Mouse (Mus musculus): ENCODE data around the gene Nuak1. TPM values are rescaled to one million over a fixed set of nuclear protein-coding genes. Genes with fewer than 3 reads are reported as not detected.
A peak's percentile ranks its signal among the peaks of the same experiment; 100 is the strongest.

Nuak1 gene
- total and polyA plus RNA-seq, 3 experiments, result 1.2 to 3.4 (median 1.6) TPM

GRCm38 (mm10) chr10:84439228-84439596 lies 1.2 kb downstream of the Nuak1 start:
- Histone ChIP-seq H3K79me2 (replicated peaks; ENCODE audit: control insufficient read depth, extremely low read depth, insufficient read depth, poor library complexity, severe bottlenecking) (no peaks in the 10 kb centered on the region), H3K27me3 (replicated peaks) (no peaks in the 10 kb centered on the region), H3K27ac (ENCODE audit: insufficient read depth, low read depth) (no peak overlapping the region), H3K9ac (ENCODE audit: insufficient read depth, low read depth) (no peak overlapping the region), H3K4me1 (ENCODE audit: control insufficient read depth in 1 of 2, insufficient read depth in 2 of 2) (peaks cover 9 to 58% of the 10 kb centered on the region in 2 experiments; a peak in 3 of 4 replicates), H3K36me3 (replicated peaks in 1 of 2; ENCODE audit: control insufficient read depth in 1 of 2, insufficient read depth in 1 of 2, low read length in 1 of 2) (peaks cover 0 to 15% of the 10 kb centered on the region in 2 experiments), H3K4me3 (replicated peaks in 1 of 3; ENCODE audit: low read depth in 2 of 3, low read length in 2 of 3, poor library complexity in 1 of 3) (peak overlapping the region in 2 of 3 experiments; percentile 58 to 83), H3K4me2 (ENCODE audit: insufficient read depth, low read depth, poor library complexity, severe bottlenecking) (peak overlapping the region; percentile 85), H3K9me3 (replicated peaks; ENCODE audit: low read length) (no peaks in the 10 kb centered on the region)
- dilution Hi-C loops (cut with MboI; ENCODE audit: extremely low pct_ligation_motif_present, extremely low pct_unique_long_range_greater_than_20kb, low sequenced_read_pairs) (no loop called here), in situ Hi-C loops (cut with MboI; ENCODE audit: low pct_ligation_motif_present, low pct_unique_long_range_greater_than_20kb, low sequenced_read_pairs) (no loop called here)
- no peak for DNase-seq (ENCODE audit: extremely low read depth)
- TF ChIP-seq RCOR1 (conservative IDR thresholded peaks at IDR 0.05; ENCODE audit: low read depth, low read length) (no peak), MEF2A (IDR thresholded peaks at IDR 0.05; ENCODE audit: borderline replicate concordance, low read depth, low read length) (no peak), ETS1 (conservative IDR thresholded peaks at IDR 0.05; ENCODE audit: low read depth, low read length) (no peak), UBTF (IDR thresholded peaks at IDR 0.05; ENCODE audit: low read depth, low read length) (no peak), JUN (IDR thresholded peaks at IDR 0.05; ENCODE audit: insufficient read depth, low read depth, low read length) (no peak), TBP (conservative IDR thresholded peaks at IDR 0.05; ENCODE audit: low read depth, low read length) (no peak), MAFK (IDR thresholded peaks at IDR 0.05; ENCODE audit: insufficient replicate concordance, low read length) (no peak), POLR2AphosphoS2 (IDR thresholded peaks at IDR 0.05; ENCODE audit: low read depth, low read length) (no peak), ZMIZ1 (IDR thresholded peaks at IDR 0.05; ENCODE audit: low read depth, low read length) (no peak), TCF12 (IDR thresholded peaks at IDR 0.05; ENCODE audit: low read depth, low read length) (no peak), NELFE (IDR thresholded peaks at IDR 0.05; ENCODE audit: low read depth, low read length) (no peak), IRF4 (IDR thresholded peaks at IDR 0.05; ENCODE audit: low read depth, low read length) (no peak), JUND (conservative IDR thresholded peaks at IDR 0.05; ENCODE audit: low read depth, low read length) (no peak), MAZ (IDR thresholded peaks at IDR 0.05; ENCODE audit: low read depth, low read length) (no peak), CTCF (conservative IDR thresholded peaks at IDR 0.05 in 1 of 2, IDR thresholded peaks at IDR 0.05 in 1 of 2; ENCODE audit: low read depth in 2 of 2, low read length in 2 of 2) (no peak), EP300 (IDR thresholded peaks at IDR 0.05; ENCODE audit: low read length) (no peak), MXI1 (IDR thresholded peaks at IDR 0.05; ENCODE audit: low read depth, low read length) (no peak), ZKSCAN1 (IDR thresholded peaks at IDR 0.05; ENCODE audit: borderline replicate concordance, low read depth, low read length) (no peak), RAD21 (IDR thresholded peaks at IDR 0.05; ENCODE audit: low read depth, low read length) (no peak)

- H3K79me2 ChIP-seq (replicated peaks; ENCODE audit: control insufficient read depth, extremely low read depth, insufficient read depth, poor library complexity, severe bottlenecking), result no peaks in the 10 kb centered on the region
- H3K27ac ChIP-seq (ENCODE audit: insufficient read depth, low read depth), result no peak overlapping the region
- peak overlapping the region in 2 of 3 experiments; percentile 15 to 83 for H3K4me3 ChIP-seq (replicated peaks in 1 of 3; ENCODE audit: low read depth in 2 of 3, low read length in 2 of 3, poor library complexity in 1 of 3)
- H3K4me2 ChIP-seq (ENCODE audit: insufficient read depth, low read depth, poor library complexity, severe bottlenecking), result peak overlapping the region; percentile 85; the same call in 1 of the 2 replicates
- dilution Hi-C loops (cut with MboI; ENCODE audit: extremely low pct_ligation_motif_present, extremely low pct_unique_long_range_greater_than_20kb, low sequenced_read_pairs) (no loop called here), in situ Hi-C loops (cut with MboI; ENCODE audit: low pct_ligation_motif_present, low pct_unique_long_range_greater_than_20kb, low sequenced_read_pairs) (no loop called here)
- TF ChIP-seq E2F4 (IDR thresholded peaks at IDR 0.05; ENCODE audit: insufficient replicate concordance, low read depth, low read length) (no peak), GABPA (IDR thresholded peaks at IDR 0.05; ENCODE audit: insufficient replicate concordance, low read depth, low read length) (no peak), MAX (IDR thresholded peaks at IDR 0.05; ENCODE audit: low read length) (no peak), TCF12 (IDR thresholded peaks at IDR 0.05; ENCODE audit: low read depth, low read length) (no peak), MAFK (IDR thresholded peaks at IDR 0.05; ENCODE audit: insufficient replicate concordance, low read length) (no peak), MXI1 (IDR thresholded peaks at IDR 0.05; ENCODE audit: low read depth, low read length) (no peak), USF1 (IDR thresholded peaks at IDR 0.05; ENCODE audit: low read depth, low read length) (no peak), ETS1 (conservative IDR thresholded peaks at IDR 0.05; ENCODE audit: low read depth, low read length) (no peak)
- H3K9me3 ChIP-seq (replicated peaks; ENCODE audit: low read length), result no peaks in the 10 kb centered on the region
- H3K27me3 ChIP-seq (replicated peaks), result no peaks in the 10 kb centered on the region
- no peak for DNase-seq (ENCODE audit: extremely low read depth)
- peaks cover 0 to 20% of the 10 kb centered on the region in 2 experiments for H3K36me3 ChIP-seq (replicated peaks in 1 of 2; ENCODE audit: control insufficient read depth in 1 of 2, insufficient read depth in 1 of 2, low read length in 1 of 2)
- H3K9ac ChIP-seq (ENCODE audit: insufficient read depth, low read depth), result no peak overlapping the region
- H3K4me1 ChIP-seq (ENCODE audit: control insufficient read depth in 1 of 2, insufficient read depth in 2 of 2), result peaks cover 9 to 58% of the 10 kb centered on the region in 2 experiments; a peak in 3 of 4 replicates
These were observed 1.8 kb downstream of the Nuak1 start for GRCm38 (mm10) chr10:84438466-84439227.

Measured in CH12.LX (cell line).